Mouse (Mus musculus): ENCODE measurements around the gene Snrpc. TPM values are rescaled to one million over a fixed set of nuclear protein-coding genes. Genes with fewer than 3 reads are reported as not detected.

Gene Snrpc
- 59.0 TPM for polyA plus RNA-seq (2015; fragmentation: Illumina TruSeq; extraction: RNeasy Lipid Tissue Mini Kit (QIAGEN cat#74804); ENCODE audit: insufficient read depth, low replicate concordance)

DNA sequence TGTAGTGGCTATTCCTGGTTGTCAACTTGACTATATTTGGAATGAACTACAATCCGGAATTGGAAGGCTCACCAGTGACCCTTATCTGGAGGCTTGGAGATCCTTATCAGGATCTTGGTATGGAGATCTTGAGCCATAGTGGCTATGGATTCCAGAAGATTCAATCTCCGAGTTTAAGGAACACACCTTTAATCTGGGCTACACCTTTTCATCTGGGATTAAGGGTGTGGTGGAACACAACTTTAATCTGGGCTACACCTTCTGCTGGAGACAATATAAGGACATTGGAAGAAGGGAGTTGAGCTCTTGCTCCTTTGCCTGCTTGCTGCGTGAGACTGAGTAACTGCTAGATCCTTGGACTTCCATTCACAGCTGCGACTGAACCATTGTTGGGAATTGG, at the start of gene Snrpc:
Snrpc (plus strand) TSS at position 301 of the 400 bp plus-strand sequence.

DNA sequence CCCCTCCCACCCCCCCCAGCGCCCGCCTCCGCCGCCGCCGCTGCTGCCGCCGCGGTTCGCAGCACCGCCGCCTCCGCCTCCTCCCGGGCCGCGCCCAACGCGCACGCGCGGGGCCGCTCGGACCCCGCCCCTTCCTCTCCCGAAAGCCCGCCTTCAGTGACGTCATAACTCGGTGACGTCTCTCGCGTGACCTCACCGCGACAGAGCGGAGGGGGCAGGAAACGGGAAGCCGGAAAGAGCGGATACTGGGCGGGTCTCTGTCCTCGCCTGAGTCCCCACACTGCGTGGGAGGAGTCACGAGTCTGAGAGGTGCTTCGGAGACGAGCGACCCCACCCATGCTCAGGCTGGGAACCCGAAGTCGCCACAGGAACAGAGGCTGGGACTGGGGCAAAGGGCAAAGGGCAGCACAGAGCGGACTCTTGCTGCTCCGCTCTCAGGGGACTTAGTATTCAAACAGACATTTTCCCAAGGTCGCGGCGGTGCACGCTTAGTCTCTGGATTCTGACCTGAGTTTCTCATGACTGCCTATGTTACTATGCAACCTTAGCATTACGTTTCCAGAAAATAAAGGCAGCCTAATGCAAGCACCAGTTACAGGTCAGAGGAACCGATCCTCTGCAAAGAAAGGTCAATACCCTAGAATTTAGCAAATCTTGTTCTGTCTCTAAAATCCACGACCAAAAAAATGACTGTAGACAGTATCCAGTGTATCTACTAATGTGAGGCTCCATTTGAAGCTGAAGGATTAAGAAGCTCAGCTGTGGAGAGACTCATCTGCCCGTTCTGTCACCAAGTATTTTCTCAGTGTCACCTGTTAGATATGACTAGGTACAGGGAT, 17.2 kb upstream of the Snrpc start, which contains the start of gene D17Wsu92e:
D17Wsu92e (minus strand) TSS at position 81 of the 839 bp plus-strand sequence.

DNA sequence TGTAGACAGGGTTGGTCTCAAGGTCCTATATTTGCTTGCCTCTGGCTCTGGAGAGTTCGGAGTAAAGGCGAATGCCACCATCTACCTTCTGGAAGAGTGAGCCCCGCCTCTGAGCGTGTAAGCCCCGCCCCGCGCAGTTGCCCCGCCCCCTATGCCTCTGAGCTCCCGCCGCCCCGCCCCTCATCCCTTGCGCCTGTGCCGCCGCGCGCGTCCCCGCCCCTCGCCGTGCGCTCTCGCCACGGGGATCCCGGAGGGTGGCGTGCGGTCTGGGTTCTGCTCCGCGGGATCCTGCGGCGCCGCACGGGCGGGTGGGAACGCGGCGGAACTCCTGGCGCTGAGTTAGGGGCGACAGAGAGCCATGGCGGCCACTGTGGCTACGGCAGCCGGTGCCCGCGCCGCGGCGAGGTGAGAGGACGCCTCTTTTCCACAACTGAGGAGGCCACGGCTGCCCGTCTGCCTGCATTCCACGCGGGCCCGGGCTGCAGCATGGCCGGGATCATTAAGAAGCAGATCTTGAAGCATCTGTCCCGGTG, 18.4 kb downstream of the Snrpc start, which contains the start of gene Uhrf1bp1:
Uhrf1bp1 (plus strand) TSS at position 177 of the 533 bp plus-strand sequence.

Other genes with a start within 250 kb of the Snrpc start
- gene Nudt3, start 214.7 kb upstream of the Snrpc start, polyA plus RNA-seq (2015; fragmentation: Illumina TruSeq; extraction: RNeasy Lipid Tissue Mini Kit (QIAGEN cat#74804); ENCODE audit: insufficient read depth, low replicate concordance): 60.1 TPM
- not detected for gene RPS10-NUDT3, start 202.9 kb upstream of the Snrpc start, polyA plus RNA-seq (2015; fragmentation: Illumina TruSeq; extraction: RNeasy Lipid Tissue Mini Kit (QIAGEN cat#74804); ENCODE audit: insufficient read depth, low replicate concordance)
- 1,390 TPM for gene Rps10, start 201.5 kb upstream of the Snrpc start, polyA plus RNA-seq (2015; fragmentation: Illumina TruSeq; extraction: RNeasy Lipid Tissue Mini Kit (QIAGEN cat#74804); ENCODE audit: insufficient read depth, low replicate concordance)
- 11.6 TPM for gene Pacsin1, start 182.6 kb upstream of the Snrpc start, polyA plus RNA-seq (2015; fragmentation: Illumina TruSeq; extraction: RNeasy Lipid Tissue Mini Kit (QIAGEN cat#74804); ENCODE audit: insufficient read depth, low replicate concordance)
- gene Spdef, start 109.2 kb upstream of the Snrpc start, polyA plus RNA-seq (2015; fragmentation: Illumina TruSeq; extraction: RNeasy Lipid Tissue Mini Kit (QIAGEN cat#74804); ENCODE audit: insufficient read depth, low replicate concordance): not detected
- 80.9 TPM for gene D17Wsu92e, start 17.5 kb upstream of the Snrpc start, polyA plus RNA-seq (2015; fragmentation: Illumina TruSeq; extraction: RNeasy Lipid Tissue Mini Kit (QIAGEN cat#74804); ENCODE audit: insufficient read depth, low replicate concordance)
- 3.2 TPM for gene Uhrf1bp1, start 18.3 kb downstream of the Snrpc start, polyA plus RNA-seq (2015; fragmentation: Illumina TruSeq; extraction: RNeasy Lipid Tissue Mini Kit (QIAGEN cat#74804); ENCODE audit: insufficient read depth, low replicate concordance)
- gene Anks1, start 71.2 kb downstream of the Snrpc start, polyA plus RNA-seq (2015; fragmentation: Illumina TruSeq; extraction: RNeasy Lipid Tissue Mini Kit (QIAGEN cat#74804); ENCODE audit: insufficient read depth, low replicate concordance): 7.5 TPM
- gene Taf11, start 71.7 kb downstream of the Snrpc start, polyA plus RNA-seq (2015; fragmentation: Illumina TruSeq; extraction: RNeasy Lipid Tissue Mini Kit (QIAGEN cat#74804); ENCODE audit: insufficient read depth, low replicate concordance): 52.1 TPM
- gene Tcp11, start 242.5 kb downstream of the Snrpc start, polyA plus RNA-seq (2015; fragmentation: Illumina TruSeq; extraction: RNeasy Lipid Tissue Mini Kit (QIAGEN cat#74804); ENCODE audit: insufficient read depth, low replicate concordance): not detected